Mouse (Mus musculus) bone marrow, adult 2 months (tissue): ENCODE measurements around the gene Polr2e.

ENCODE experiments used
- CTCF ChIP-seq: fragments of 200-500 bp; IDR thresholded peaks from 2 replicates; pipeline ENCODE4 v1.5.1; 2011; ENCODE audit warnings: low read length, control low read depth; ENCODE audit not compliant: control insufficient read depth, insufficient read depth
- POLR2A ChIP-seq: fragments of 200-500 bp; IDR thresholded peaks from 2 replicates; pipeline ENCODE4 v1.6.1; 2011; ENCODE audit warnings: low read depth, mild to moderate bottlenecking, control low read depth, low read length, borderline replicate concordance; ENCODE audit not compliant: control insufficient read depth

DNA sequence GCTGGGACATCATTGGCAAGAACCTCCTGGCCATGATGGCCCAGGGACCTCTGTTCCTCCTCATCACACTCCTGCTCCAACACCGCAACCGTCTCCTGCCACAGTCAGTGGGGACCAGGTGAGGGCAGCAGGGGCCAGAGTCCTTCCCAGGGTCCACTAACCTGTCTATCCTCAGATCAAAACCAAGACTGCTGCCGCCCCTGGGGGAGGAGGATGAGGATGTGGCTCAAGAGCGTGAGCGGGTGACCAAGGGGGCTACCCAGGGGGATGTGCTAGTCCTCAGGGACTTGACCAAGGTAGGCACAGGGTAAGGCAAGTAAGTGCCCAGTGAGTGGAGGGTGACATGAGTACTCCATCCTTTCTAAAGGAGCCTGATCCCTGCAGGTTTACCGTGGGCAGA lies 27.9 kb downstream of the Polr2e start:
- TF ChIP-seq CTCF (no peak), POLR2A (no peak)
